Mouse (Mus musculus) olfactory bulb, adult 2 months (tissue): ENCODE data around the gene Polr3b.

ENCODE experiments used
- CTCF ChIP-seq: fragments of 200-500 bp; IDR thresholded peaks from 2 replicates; pipeline ENCODE4 v1.5.1; 2012; ENCODE audit warnings: low read depth, mild to moderate bottlenecking, low read length, moderate library complexity; ENCODE audit not compliant: insufficient read depth
- POLR2A ChIP-seq: fragments of 200-500 bp; IDR thresholded peaks from 2 replicates; pipeline ENCODE4 v1.6.1; 2012; ENCODE audit warnings: mild to moderate bottlenecking, low read depth, low read length, moderate library complexity; ENCODE audit not compliant: insufficient read depth

DNA sequence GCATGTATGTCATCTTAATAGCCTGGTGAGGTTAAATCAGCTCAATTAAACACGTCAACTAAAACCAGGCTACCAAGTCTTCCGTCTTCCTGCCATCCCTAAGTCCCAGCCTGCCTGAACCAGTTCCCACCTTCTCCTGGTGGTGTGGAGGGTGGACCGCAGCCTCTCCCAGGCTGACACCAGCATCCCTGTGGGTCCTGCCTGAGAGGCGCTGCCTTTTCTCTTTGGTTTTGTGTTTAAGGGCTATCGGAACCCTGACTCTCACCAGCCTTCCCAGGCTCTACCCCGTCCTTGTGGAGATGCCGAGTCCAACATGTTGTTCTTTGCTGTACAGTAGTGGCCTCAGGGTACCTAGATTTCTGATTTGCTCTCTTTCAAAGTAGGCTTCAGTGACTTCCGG, 89.4 kb downstream of the Polr3b start:
- TF ChIP-seq CTCF (no peak), POLR2A (no peak)
